Mouse (Mus musculus) testis, postnatal 10 days (tissue): ENCODE measurements at regions not wholly inside any gene's neighbourhood (a gene's known extent, or its start where the extent isn't known, plus 50 kb on each side); places are given as distances from the start of the nearest gene placed in this dataset.

Experiments used
- DNase-seq: peaks from one replicate; pipeline ENCODE4 v3.0.0; 2021; ENCODE audit warnings: low spot score

DNA sequence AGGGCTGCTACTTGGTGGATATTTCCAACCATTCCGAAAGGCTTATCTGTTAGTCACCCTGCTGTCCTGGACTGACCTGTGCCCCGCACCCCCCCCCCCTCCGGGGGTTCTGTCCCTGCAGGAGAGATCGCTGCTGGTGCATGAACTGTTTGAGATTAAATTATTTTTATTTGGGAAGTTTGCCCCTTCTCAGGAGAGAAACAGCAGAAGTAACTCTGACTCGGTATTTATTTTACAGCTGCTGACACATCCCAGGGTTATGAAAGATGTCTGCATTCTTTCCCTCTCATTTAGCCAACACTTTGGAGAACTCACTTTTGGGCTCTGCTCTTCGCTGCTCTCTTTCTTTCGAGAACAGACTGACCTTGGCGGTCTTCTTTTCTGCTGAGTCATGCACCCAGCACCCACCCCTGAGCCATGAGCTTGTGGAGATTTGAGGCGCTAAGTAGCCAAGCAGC lies 99.5 kb upstream of the Rgma start:
- DNase-seq, result no peak

DNA sequence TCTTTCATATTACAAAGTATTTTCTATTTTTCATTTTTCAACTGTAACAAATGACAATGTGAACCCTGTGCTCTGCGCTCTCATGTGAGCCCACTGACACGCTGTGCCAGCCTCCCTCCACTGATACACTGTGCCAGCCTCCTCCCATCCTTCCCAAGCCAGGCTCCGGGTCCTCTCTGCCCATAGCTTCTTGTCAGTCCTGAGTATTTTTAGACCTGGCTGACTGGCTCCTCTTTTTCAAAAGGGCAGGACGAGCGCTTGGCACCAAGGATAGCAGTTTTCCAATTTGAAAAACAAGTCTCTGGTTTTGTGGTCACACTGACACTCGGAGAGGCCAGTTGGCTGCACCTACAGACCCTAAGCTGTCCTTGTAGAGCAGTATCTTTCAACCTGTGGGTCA lies 96.7 kb upstream of the Rgma start:
- no peak for DNase-seq

DNA sequence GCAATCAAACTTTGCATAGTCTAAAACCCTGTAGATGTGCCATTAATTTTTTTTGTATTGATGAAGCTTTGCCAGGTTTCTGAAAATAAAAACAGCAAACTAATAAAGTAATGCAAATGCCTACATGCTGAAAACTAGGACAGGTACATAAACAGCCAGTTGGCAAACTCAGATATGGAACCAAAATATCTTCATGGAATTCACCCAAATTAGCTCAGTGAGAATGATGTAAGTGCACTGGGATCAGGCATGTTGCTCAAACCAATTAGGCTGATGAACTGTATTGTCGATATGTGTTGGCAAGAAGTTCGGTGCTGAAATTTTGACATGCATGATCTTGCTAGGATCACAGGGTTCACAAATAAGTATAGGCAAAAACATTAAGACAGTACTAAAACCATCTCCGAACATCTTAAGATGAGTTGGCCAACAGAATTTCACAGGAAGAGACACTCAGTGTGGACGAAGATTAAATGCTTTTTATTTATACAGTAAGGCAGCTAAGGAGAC lies 95.3 kb upstream of the Rgma start:
- no peak for DNase-seq

GRCm38 (mm10) chr7:73286244-73286643 lies 89.1 kb upstream of the Rgma start:
- DNase-seq, result peak; percentile 36

GRCm38 (mm10) chr7:73293337-73293736 lies 82.0 kb upstream of the Rgma start:
- no peak for DNase-seq

DNA sequence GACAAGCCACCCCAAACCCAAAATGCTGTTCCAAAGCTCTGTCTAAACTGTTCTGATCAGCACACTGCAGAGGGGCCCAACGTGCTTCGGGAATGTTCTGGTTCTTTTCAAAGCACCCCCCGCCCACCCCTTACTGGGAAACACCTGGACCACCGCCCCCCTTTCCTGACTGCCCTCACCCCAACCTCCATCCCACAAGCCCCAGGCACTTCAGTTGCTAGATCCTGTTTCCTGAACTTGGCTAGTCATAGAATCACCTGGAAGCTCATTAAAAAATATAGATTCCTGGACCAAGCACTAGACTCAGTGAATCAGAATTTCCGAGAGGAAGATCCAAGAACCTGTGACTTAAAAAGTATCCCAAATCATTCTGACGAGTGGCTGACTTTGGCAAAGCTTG lies 80.9 kb upstream of the Rgma start:
- DNase-seq, result no peak

DNA sequence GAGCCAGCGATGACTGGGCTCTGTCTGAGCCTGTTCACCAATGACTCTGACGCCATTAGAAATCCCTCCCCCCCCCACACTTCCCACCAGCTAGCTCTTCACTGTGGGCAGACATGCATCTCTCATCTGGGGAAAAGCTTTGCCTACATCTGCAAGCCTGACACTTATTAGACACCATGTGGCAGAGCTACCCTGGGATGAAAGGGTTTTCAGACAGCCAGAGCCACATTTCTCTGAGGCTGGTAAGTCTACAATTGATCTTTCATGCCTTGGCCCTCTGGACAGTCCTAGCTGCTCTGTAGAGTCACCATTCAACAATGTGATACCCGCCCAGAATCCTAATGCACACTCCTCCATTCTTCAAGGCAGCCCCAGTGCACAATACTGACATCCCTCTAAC lies 72.8 kb upstream of the Rgma start:
- DNase-seq, result no peak

GRCm38 (mm10) chr7:73303818-73304217 lies 71.5 kb upstream of the Rgma start:
- no peak for DNase-seq

- DNase-seq, result no peak
Measured at GRCm38 (mm10) chr7:73304799-73305198, 70.5 kb upstream of the Rgma start.

DNA sequence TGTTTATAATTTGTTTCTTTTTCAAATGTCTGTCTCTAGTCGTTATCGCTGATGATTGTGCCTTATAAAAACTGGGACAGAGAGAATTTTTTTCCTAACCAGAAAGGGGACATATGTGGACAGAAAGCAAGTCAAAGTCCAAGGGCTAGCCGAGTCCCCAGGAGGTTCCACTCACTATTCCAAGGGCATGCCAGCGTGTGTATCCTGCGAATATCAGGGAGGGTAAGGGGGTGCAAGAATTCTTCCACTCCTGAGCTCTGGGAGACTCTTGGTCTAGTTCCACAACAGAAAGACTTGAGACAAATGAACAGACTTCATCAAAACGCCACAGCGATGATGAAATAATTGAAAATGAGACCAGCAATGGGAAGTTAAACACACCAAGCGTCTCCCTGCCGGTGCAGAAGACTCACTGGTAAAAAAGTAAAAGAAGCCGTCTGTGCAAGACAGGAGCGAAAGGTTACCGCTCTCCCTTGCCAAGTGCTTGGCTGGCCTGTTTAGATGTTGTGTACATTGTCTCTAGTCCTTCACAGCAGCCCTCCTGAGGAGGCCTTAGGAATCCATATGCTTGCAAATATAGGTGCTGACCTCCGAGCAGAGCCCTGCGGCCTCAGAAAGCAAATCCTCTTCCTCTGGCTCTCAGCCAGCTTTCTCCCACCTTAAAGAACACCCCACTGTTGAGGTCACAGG lies 69.9 kb upstream of the Rgma start:
- no peak for DNase-seq

GRCm38 (mm10) chr7:73306296-73306695 lies 69.0 kb upstream of the Rgma start:
- DNase-seq, result no peak

GRCm38 (mm10) chr7:73306728-73307127 lies 68.6 kb upstream of the Rgma start:
- no peak for DNase-seq

DNA sequence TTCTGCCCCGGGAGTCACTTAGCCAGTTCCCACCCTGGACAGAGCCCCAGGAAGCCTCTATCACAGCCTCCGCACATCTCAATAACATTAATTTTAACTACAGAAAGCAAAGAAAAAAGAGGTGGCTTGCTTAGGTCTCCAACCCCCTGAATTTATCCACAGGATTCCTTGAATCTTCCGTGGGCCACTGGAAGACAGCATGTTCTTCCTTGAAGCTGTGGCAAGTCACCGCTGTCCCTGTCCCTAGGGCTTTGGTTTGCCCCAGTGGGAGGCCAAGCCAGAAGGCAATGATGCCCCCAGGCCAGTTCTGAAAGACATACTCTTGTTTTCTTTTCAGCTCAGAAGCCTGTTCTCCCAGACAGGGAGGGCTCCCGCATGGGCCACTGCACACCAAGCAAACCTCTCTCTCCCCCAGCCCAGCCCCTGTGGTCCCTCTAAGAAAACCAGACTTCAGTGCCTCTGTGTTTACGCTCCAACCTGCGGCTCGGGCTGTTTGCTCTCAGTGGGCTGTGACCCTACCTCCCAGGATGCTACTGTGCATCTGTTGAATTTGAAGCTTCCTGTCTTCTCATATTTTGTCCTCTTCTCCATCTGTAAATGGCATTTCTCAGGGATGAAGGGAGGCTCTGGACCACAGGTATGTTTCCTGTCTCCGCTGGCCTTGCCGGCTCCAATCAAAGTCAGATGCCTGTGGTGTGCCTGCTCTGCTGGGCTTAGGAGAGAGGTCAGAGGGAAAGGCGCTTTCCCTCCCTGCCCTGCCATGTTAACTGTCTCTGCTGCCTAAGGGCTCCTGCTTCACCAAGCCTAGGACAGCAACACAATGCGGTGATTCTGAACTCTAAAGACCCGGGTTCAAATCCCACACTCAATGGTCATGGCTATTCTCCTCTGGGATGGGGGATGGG lies 67.5 kb upstream of the Rgma start:
- no peak for DNase-seq

GRCm38 (mm10) chr7:73308981-73309380 lies 66.3 kb upstream of the Rgma start:
- no peak for DNase-seq

GRCm38 (mm10) chr7:73310056-73310455 lies 65.3 kb upstream of the Rgma start:
- no peak for DNase-seq

DNA sequence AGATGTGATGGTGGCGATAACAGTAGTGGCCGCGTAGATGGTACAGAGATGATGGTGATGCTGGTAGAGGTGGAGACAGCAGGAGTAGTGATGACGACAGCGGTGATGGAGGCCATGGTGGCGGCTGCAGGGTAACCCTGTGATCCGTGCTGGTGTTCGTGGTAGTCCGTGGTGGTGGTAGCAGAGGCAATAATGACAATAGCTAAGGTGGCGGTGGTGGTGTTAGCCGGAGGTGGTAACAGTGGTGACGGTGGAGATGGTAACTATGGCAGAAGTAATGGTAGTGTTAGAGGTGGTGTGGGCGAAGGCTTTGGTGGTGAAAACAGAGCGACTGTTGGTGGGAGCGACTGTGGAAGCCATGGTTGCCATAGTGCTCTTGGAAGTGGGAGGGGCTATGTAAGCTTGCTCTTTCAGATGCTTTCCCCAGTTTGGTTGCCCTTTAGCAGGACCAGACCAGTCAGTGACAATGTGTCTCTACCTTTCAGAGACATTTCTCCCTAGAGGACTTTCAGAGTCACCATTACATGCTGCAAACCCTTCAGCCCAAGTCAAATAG lies 64.7 kb upstream of the Rgma start:
- DNase-seq, result no peak

DNA sequence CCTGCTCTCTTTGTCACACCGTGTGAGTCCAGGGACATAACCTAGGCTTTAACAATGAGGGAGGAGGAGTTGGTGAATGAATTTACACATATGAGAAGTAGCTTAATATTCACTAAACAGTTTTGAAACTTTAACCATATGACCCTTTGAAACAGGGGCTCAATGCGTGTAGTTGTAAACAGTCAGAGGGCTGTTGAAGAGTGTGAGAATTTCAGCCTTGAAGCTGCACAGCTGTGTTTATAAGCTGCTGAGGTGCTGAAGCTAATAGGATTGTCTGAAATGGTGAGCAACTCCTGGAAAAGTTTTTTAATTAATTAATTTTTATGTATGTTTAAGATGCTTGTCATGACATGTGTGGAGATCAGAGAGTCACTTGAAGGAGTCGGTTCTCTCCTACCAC lies 59.8 kb upstream of the Rgma start:
- DNase-seq, result no peak

DNA sequence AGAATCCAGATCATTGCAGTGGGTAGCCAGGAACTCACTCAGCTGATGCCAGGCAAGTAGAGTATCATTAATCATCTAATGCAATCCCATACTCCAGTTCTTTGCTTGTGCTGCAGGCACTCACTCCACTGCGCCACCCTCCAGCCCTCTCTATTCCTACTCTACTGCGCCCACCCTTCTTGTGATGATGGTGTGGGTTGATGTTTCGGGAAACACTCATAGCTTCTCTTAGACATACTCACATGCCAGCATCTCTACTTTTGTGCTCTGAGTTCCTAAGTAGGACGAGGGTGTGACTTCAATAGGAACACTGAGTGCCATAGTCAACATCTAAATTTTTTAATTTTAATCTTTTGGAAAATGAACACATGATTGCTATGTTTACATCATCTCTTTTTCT lies 57.7 kb upstream of the Rgma start:
- DNase-seq, result no peak

DNA sequence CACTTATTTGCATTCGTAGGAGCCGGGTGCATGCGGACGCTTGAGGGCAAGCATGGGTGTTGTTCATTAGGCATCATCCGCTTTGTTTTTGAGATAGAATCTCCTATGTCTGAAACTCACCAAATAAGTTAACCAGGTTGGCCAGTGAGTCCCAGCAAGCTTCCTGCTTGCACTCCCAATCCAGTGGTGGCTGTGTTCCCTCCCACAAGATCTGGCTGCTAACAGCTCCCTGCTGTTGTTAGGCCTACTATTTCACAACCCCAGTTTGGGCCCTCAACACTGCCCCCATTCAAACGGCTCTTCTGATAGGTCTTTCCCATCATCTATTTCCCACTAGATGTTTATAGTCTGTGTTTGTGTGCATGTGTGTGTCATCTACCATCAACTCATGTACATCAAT lies 56.3 kb upstream of the Rgma start:
- no peak for DNase-seq

GRCm38 (mm10) chr7:73319994-73320393 lies 55.3 kb upstream of the Rgma start:
- no peak for DNase-seq

DNA sequence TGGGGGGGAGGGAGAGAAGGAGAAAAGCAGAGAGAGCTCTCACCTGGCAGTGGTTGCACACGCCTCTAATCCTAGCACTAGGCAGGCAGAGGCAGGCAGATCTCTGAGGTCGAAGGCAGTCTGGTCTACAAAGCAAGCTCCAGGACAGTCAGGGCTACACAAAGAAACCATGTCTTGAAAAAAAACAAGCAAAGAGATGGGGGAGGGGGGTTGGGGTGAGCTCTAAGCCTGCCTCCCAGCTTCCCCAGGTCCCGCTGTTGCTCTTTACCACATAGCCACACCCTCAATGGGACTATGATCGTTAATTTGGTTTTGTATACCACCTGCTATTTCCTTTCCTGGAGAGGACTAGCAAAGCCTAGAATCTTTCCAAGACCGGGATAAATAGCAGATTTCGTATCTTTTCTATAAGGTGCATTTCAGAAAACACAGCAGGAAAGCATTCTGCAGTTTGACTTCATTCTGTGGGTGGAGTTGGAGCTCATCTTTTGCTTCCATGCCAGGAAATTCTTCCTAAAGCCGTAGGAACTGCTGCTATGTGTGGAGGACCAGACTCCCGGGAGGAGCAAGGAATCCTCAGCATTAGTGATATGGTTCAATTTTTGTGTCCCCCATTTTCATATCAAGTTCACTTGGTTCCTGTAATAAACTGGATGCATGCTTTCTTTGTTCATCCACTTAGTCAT lies 52.7 kb upstream of the Rgma start:
- no peak for DNase-seq

- peak; percentile 74 for DNase-seq
Measured at GRCm38 (mm10) chr7:73323556-73323955, 51.8 kb upstream of the Rgma start.
